Mouse (Mus musculus) embryonic facial prominence, embryonic 15.5 days (tissue): ENCODE measurements around the gene Mettl22. TPM values are rescaled to one million over a fixed set of nuclear protein-coding genes. Genes with fewer than 3 reads are reported as not detected.
A peak's percentile ranks its signal among the peaks of the same experiment; 100 is the strongest.

ENCODE experiments used
- ATAC-seq: fragments of 200-750 bp; cut with Nextera tagmentation; 2 replicates; pipeline ENCODE4 v1.8.0; 2017; ENCODE audit warnings: low read depth, moderate TSS enrichment; ENCODE audit not compliant: insufficient number of reproducible peaks, low FRiP score, low TSS enrichment
- H3K27ac ChIP-seq: fragments of 300-500 bp; sonication (generic); replicated peaks from 2 replicates; pipeline ENCODE4 v1.5.1; 2015; ENCODE audit warnings: mild to moderate bottlenecking, inconsistent platforms
- H3K27me3 ChIP-seq: fragments of 300-500 bp; sonication (generic); 2 replicates; pipeline ENCODE4 v1.6.1; 2015; ENCODE audit warnings: inconsistent platforms
- H3K36me3 ChIP-seq: fragments of 300-500 bp; sonication (generic); 2 replicates; pipeline ENCODE4 v1.6.1; 2015; ENCODE audit warnings: mild to moderate bottlenecking, inconsistent platforms
- H3K4me1 ChIP-seq: fragments of 300-500 bp; sonication (generic); 2 replicates; pipeline ENCODE4 v1.6.1; 2015; ENCODE audit warnings: inconsistent platforms
- H3K4me2 ChIP-seq: fragments of 300-500 bp; sonication (generic); replicated peaks from 2 replicates; pipeline ENCODE4 v1.6.1; 2015; ENCODE audit warnings: mild to moderate bottlenecking, inconsistent platforms
- H3K4me3 ChIP-seq: fragments of 300-500 bp; sonication (generic); replicated peaks from 2 replicates; pipeline ENCODE4 v1.5.1; 2015; ENCODE audit warnings: mild to moderate bottlenecking, inconsistent platforms
- H3K9ac ChIP-seq: fragments of 300-500 bp; sonication (generic); 2 replicates; pipeline ENCODE4 v1.6.1; 2015; ENCODE audit warnings: inconsistent platforms
- H3K9me3 ChIP-seq: fragments of 300-500 bp; sonication (generic); replicated peaks from 2 replicates; pipeline ENCODE4 v1.6.1; 2016; ENCODE audit warnings: inconsistent platforms
- WGBS: fragments of 180-500 bp; shearing (Covaris S2); methylation state at CpG from one replicate; pipeline ENCODE4 v1.1.7; 2015; 5-methylcytosine and 5-hydroxymethylcytosine counted together
- polyA plus RNA-seq: library from polyadenylated mRNA; unstranded; fragments of >200 nt; fragmentation: Nextera tagmentation; extraction: Ambion mirVana; gene quantifications from 2 replicates; pipeline ENCODE4 v1.2.1, GENCODE M21; 2015

Gene Mettl22
- polyA plus RNA-seq, 1 experiment from 2014 or later = 20.1 TPM

DNA sequence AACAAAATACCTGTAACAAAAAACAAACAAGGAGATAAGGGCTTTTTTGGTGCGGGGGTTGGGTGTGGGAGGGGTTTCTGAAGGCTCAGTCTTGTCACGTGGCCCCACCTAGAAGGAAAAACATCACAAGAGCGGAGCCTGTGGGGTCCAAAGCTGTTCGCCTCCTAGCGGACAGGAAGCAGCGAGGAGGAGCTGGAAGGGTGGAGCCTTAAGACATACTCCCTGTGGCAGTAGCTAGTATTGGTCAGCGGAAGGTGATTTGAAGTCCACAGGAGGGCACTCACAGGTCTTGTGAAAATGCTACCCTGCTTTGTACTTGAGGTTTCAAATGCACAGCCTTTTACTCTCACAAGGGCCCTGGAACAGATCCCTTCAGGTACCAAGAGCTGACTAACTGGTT lies 62.3 kb downstream of the Mettl22 start:
- no peak overlapping the region for H3K4me3 ChIP-seq
- no peaks in the 10 kb centered on the region for H3K9me3 ChIP-seq
- no peak overlapping the region for H3K27ac ChIP-seq
- H3K27me3 ChIP-seq = no peaks in the 10 kb centered on the region
- ATAC-seq = no peak
- no peaks in the 10 kb centered on the region for H3K4me1 ChIP-seq
- H3K9ac ChIP-seq = no peak overlapping the region
- H3K36me3 ChIP-seq = peaks cover 4% of the 10 kb centered on the region; the same call in 1 of the 2 replicates
- WGBS = 68% methylated on average over 7 of the region's 7 CpGs
- H3K4me2 ChIP-seq = no peak overlapping the region

DNA sequence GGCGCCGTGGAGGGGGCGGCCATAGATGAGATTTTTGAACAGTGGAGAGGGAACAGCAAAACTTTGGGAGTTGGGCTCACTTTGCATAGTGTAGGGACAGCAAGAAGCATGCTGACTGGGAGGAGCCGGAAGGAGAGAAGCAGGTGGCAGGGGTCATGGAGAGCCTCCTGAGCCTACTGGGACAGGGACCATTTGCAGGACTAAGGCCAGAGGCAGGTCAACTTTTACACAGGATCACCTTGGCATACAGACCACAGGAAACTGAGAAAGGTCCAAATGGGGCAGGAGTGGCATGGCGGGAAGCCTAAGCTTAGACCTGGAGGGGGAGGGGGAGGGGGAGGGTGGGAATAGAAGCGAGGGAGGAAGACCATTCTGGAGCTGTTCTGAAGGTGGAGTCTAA lies 62.9 kb downstream of the Mettl22 start:
- ATAC-seq = no peak
- Histone ChIP-seq H3K4me1 (no peaks in the 10 kb centered on the region), H3K27me3 (no peaks in the 10 kb centered on the region), H3K36me3 (peaks cover 4% of the 10 kb centered on the region; the same call in 1 of the 2 replicates), H3K4me3 (no peak overlapping the region), H3K9me3 (no peaks in the 10 kb centered on the region), H3K27ac (no peak overlapping the region), H3K4me2 (no peak overlapping the region), H3K9ac (no peak overlapping the region)
- 92% methylated on average over 6 of the region's 6 CpGs for WGBS

DNA sequence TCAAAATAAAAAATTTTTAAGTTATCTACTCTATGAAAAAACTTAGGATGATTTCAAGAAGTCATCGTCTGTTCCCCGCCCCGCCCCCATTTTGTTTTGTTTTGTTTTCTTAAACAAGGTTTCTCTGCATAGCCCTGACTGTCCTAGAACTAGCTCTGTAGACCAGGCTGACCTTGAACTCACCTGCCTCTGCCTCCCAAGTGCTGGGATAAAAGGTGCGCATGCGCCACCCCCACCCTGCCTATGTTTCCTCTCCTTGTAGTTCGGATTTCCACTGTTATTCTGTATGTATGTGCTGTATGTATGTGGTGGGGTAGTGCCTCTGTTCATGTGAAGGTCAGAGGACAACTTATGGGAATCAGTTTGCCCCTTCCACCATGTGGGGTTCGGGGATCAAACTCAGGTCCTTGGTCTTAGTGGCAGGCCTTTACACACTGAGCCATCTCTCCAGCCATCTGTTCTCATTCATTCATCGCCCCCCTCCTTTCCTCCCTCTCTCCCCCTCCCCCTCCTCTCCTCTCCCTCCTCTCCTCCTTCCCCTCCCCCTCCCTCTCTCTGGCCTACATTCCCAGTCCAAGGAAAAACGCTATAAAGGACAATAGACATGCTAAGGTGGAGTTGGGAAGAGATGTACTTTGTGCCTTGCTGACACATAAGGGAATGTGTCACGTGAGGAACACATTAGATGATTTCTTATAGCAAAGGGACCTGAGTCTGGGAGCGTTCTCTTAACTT lies 64.0 kb downstream of the Mettl22 start:
- peaks cover 4% of the 10 kb centered on the region; the same call in 1 of the 2 replicates for H3K36me3 ChIP-seq
- no peak overlapping the region for H3K4me2 ChIP-seq
- no peak overlapping the region for H3K27ac ChIP-seq
- H3K27me3 ChIP-seq = no peaks in the 10 kb centered on the region
- ATAC-seq = no peak
- no peaks in the 10 kb centered on the region for H3K9me3 ChIP-seq
- no peak overlapping the region for H3K9ac ChIP-seq
- H3K4me1 ChIP-seq = peaks cover 10% of the 10 kb centered on the region; the same call in 1 of the 2 replicates
- no peak overlapping the region for H3K4me3 ChIP-seq
- WGBS = 82% methylated on average over 11 of the region's 11 CpGs

DNA sequence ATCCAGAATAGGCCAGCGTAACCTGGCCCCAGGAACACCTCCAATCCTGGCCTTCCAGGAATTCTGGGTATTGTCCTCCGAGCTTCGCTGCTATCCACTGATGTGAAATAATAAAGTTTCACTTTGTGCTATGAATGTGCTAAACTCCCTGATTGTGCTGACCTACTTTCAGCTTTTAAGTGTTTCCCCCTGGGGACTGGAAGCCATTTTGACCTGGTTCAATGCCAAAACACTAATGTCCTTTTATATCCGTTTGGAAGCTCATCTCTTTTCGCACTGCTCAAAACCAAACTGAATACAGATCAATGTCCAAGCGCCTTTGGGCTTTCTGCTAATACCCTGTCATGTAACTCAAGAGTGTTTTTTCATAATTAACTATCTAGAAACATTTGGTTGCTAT lies 64.8 kb downstream of the Mettl22 start:
- no peak for ATAC-seq
- peaks cover 4% of the 10 kb centered on the region; the same call in 1 of the 2 replicates for H3K36me3 ChIP-seq
- 84% methylated on average over 6 of the region's 6 CpGs for WGBS
- H3K9me3 ChIP-seq = no peaks in the 10 kb centered on the region
- no peak overlapping the region for H3K9ac ChIP-seq
- H3K4me2 ChIP-seq = no peak overlapping the region
- H3K27me3 ChIP-seq = no peaks in the 10 kb centered on the region
- no peak overlapping the region for H3K4me3 ChIP-seq
- H3K27ac ChIP-seq = no peak overlapping the region
- H3K4me1 ChIP-seq = peaks cover 10% of the 10 kb centered on the region; the same call in 1 of the 2 replicates

- Histone ChIP-seq H3K27ac (no peak overlapping the region), H3K9ac (no peak overlapping the region), H3K36me3 (no peaks in the 10 kb centered on the region), H3K4me2 (no peak overlapping the region), H3K9me3 (no peaks in the 10 kb centered on the region), H3K4me3 (no peak overlapping the region), H3K4me1 (peaks cover 17% of the 10 kb centered on the region; the same call in 1 of the 2 replicates), H3K27me3 (no peaks in the 10 kb centered on the region)
- 34% methylated on average over 9 of the region's 9 CpGs for WGBS
- ATAC-seq = 0 out of 2 replicates have a peak, but pooled peaks have one; percentile 40
These were observed 68.7 kb downstream of the Mettl22 start for GRCm38 (mm10) chr16:8539150-8539865.

Other genes with a start within 250 kb of the Mettl22 start
- gene Tmem114, start 45.7 kb upstream of the Mettl22 start, polyA plus RNA-seq = not detected in 2 replicates
- 21.5 and 22.8 TPM in 2 replicates for gene Abat, start 42.6 kb downstream of the Mettl22 start, polyA plus RNA-seq
- gene Pmm2, start 166.9 kb downstream of the Mettl22 start, polyA plus RNA-seq = 56.4 and 57.6 TPM in 2 replicates
- gene Tmem186, start 166.9 kb downstream of the Mettl22 start, polyA plus RNA-seq = 19.3 and 19.5 TPM in 2 replicates
- 80.4 and 84.0 TPM in 2 replicates for gene Carhsp1, start 201.4 kb downstream of the Mettl22 start, polyA plus RNA-seq
- gene Gm5767, start 210.0 kb downstream of the Mettl22 start, polyA plus RNA-seq = not detected in 2 replicates